Comparison of ENCODE assay signal across 7 mouse cellular contexts in genomic region chr11:115903384-115904230, GRCm38 (mm10). TPM values are rescaled to one million over a fixed set of nuclear protein-coding genes. Genes with fewer than 3 reads are reported as not detected.
DNase-seq lines count a peak whose midpoint lies in the region; ATAC-seq and TF ChIP-seq lines count a peak whose summit lies in the region.

No protein-coding gene starts in this region.

- H3K36me3 ChIP-seq in G1E (replicated peaks), result peaks cover 81% of the 10 kb centered on the region
- H3K36me3 ChIP-seq in heart, postnatal 0 days (replicated peaks; ENCODE audit: control insufficient read depth, insufficient read depth, low read length), result peaks cover 30% of the 10 kb centered on the region

- TF ChIP-seq CTCF in G1E (IDR thresholded peaks at IDR 0.05; ENCODE audit: low read depth, low read length), result no peak
- no peak for TF ChIP-seq CTCF in bone marrow, adult 2 months (IDR thresholded peaks at IDR 0.05; ENCODE audit: control insufficient read depth, insufficient read depth, low read length)
- TF ChIP-seq CTCF in heart, postnatal 0 days (IDR thresholded peaks at IDR 0.05; ENCODE audit: low read depth), result no peak
- TF ChIP-seq CTCF in lung, adult 2 months (IDR thresholded peaks at IDR 0.05; ENCODE audit: insufficient read depth, low read length), result no peak

- peak; percentile 15; the same call in 1 of the 2 replicates for ATAC-seq in G1E (ENCODE audit: extremely low read depth, insufficient number of reproducible peaks, low FRiP score, poor library complexity, severe bottlenecking)
- ATAC-seq in heart, postnatal 0 days (ENCODE audit: insufficient read depth, low read depth), result peak; percentile 83

- H3K9ac ChIP-seq in heart, postnatal 0 days (replicated peaks; ENCODE audit: low read depth, low read length), result no peak overlapping the region

- intact Hi-C loops in gastrocnemius, postnatal 36 days (cut with DNase I), result no loop called here

- H3K4me3 ChIP-seq in G1E (ENCODE audit: low read depth, low read length), result peak overlapping the region; percentile 76; the same call in 1 of the 2 replicates
- H3K4me3 ChIP-seq in bone marrow, adult 2 months (replicated peaks; ENCODE audit: control insufficient read depth, low read depth, low read length), result no peak overlapping the region
- H3K4me3 ChIP-seq in heart, postnatal 0 days (ENCODE audit: low read depth, low read length), result no peak overlapping the region
- no peak overlapping the region for H3K4me3 ChIP-seq in lung, adult 2 months (replicated peaks; ENCODE audit: extremely low read depth, low read depth, low read length)

- WGBS in bone marrow, adult 2 months, result 23% methylated on average over 11 of the region's 11 CpGs
- WGBS in heart, postnatal 0 days, result 20% methylated on average over 11 of the region's 11 CpGs
- 23% methylated on average over 11 of the region's 11 CpGs for WGBS in lung, adult 2 months

- TF ChIP-seq POLR2A in bone marrow, adult 2 months (IDR thresholded peaks at IDR 0.05; ENCODE audit: borderline replicate concordance, control insufficient read depth, low read depth, low read length), result peak; percentile 16; the same call in 1 of the 2 replicates
- no peak for TF ChIP-seq POLR2A in lung, adult 2 months (IDR thresholded peaks at IDR 0.05; ENCODE audit: borderline replicate concordance, extremely low read depth, low read depth, low read length)

- H3K4me1 ChIP-seq in G1E (ENCODE audit: insufficient read depth, low read depth, low read length), result peaks cover 82% of the 10 kb centered on the region
- H3K4me1 ChIP-seq in bone marrow, adult 2 months (ENCODE audit: control insufficient read depth, insufficient read depth, low read length), result peaks cover 18% of the 10 kb centered on the region; the same call in 1 of the 2 replicates
- H3K4me1 ChIP-seq in heart, postnatal 0 days (ENCODE audit: control insufficient read depth, insufficient read depth), result peaks cover 46% of the 10 kb centered on the region
- peaks cover 34% of the 10 kb centered on the region for H3K4me1 ChIP-seq in lung, adult 2 months (ENCODE audit: control insufficient read depth, insufficient read depth, low read length)

- H3K4me2 ChIP-seq in heart, postnatal 0 days (ENCODE audit: low read depth, low read length), result peak overlapping the region; percentile 19

- no peak for DNase-seq in G1E (ENCODE audit: low spot score)
- peak; percentile 90 for DNase-seq in heart, postnatal 0 days (ENCODE audit: low spot score)
- DNase-seq in lung, adult 2 months, result peak; percentile 38
- DNase-seq in testis, postnatal 10 days (ENCODE audit: low spot score), result no peak
- no peak for DNase-seq in layer of hippocampus, adult 8-10 months (ENCODE audit: low spot score in 2 of 2)
- DNase-seq in gastrocnemius, postnatal 36 days, result no peak

- peak; percentile 84; the same call in 1 of the 2 replicates for TF ChIP-seq EP300 in heart, postnatal 0 days (IDR thresholded peaks at IDR 0.05; ENCODE audit: low read depth)

- peak overlapping the region; percentile 96 for H3K27ac ChIP-seq in bone marrow, adult 2 months (ENCODE audit: control insufficient read depth, insufficient read depth, low read depth, low read length, poor library complexity)
- peak overlapping the region; percentile 98 for H3K27ac ChIP-seq in heart, postnatal 0 days (ENCODE audit: low read depth)

- H3K9me3 ChIP-seq in G1E (replicated peaks), result no peaks in the 10 kb centered on the region
- no peaks in the 10 kb centered on the region for H3K9me3 ChIP-seq in heart, postnatal 0 days (replicated peaks; ENCODE audit: control insufficient read depth, low read length)

- no peaks in the 10 kb centered on the region for H3K27me3 ChIP-seq in G1E (ENCODE audit: insufficient read depth, low read length)
- no peaks in the 10 kb centered on the region for H3K27me3 ChIP-seq in heart, postnatal 0 days (ENCODE audit: control insufficient read depth, insufficient read depth, low read length)

RNA-seq across cellular contexts. Expression of gene Smim5, which starts 3.8 kb away (rescaled TPM):
- 8.0 and 14.7 TPM in 2 replicates for total RNA-seq in G1E (2014; fragmentation: Nextera tagmentation)
- total RNA-seq in G1E (2017), result 30.0 and 38.1 TPM in 2 replicates
- 10.0 and 11.7 TPM in 2 replicates for polyA plus RNA-seq in G1E (2012)
- polyA plus RNA-seq in bone marrow, adult 2 months (2011; ENCODE audit: insufficient read depth, insufficient read length, low replicate concordance, missing spikeins), result 44.8 and 74.9 TPM in 2 replicates
- total RNA-seq in heart, postnatal 0 days (2014; rRNA removed; ENCODE audit: low replicate concordance), result 57.5 and 83.0 TPM in 2 replicates
- 79.3 and 93.3 TPM in 2 replicates for polyA plus RNA-seq in heart, postnatal 0 days (2015; fragmentation: Nextera tagmentation; extraction: Ambion mirVana)
- 10.3 and 10.8 TPM in 2 replicates for polyA plus RNA-seq in lung, adult 2 months (2012; rRNA removed)
- under 1 TPM; 0.57 to 0.96 (median 0.66) TPM for total RNA-seq in layer of hippocampus, adult 8-10 months (2022)
- under 1 TPM; 0.46 to 0.84 TPM for total RNA-seq in gastrocnemius, postnatal 36 days (2021)

RNA-seq across cellular contexts. Expression of gene Smim6, which starts 8.2 kb away (rescaled TPM):
- total RNA-seq in G1E (2014; fragmentation: Nextera tagmentation) (2.4 TPM in 1 of 2 replicates, not detected in the other), G1E (2017) (0.23 TPM in 1 of 2 replicates, not detected in the other)
- not detected in 2 replicates for polyA plus RNA-seq in G1E (2012)
- polyA plus RNA-seq in bone marrow, adult 2 months (2011; ENCODE audit: insufficient read depth, insufficient read length, low replicate concordance, missing spikeins), result 4.4 and 13.1 TPM in 2 replicates
- total RNA-seq in heart, postnatal 0 days (2014; rRNA removed; ENCODE audit: low replicate concordance), result not detected in 2 replicates
- polyA plus RNA-seq in heart, postnatal 0 days (2015; fragmentation: Nextera tagmentation; extraction: Ambion mirVana), result 0.98 and 1.6 TPM in 2 replicates
- 8.5 and 9.1 TPM in 2 replicates for polyA plus RNA-seq in lung, adult 2 months (2012; rRNA removed)
- not detected for total RNA-seq in layer of hippocampus, adult 8-10 months (2022)
- total RNA-seq in gastrocnemius, postnatal 36 days (2021), result not detected

RNA-seq across cellular contexts. Expression of gene Sap30bp, which starts 29.5 kb away (rescaled TPM):
- 28.7 and 30.8 TPM in 2 replicates for total RNA-seq in G1E (2014; fragmentation: Nextera tagmentation)
- 110 and 131 TPM in 2 replicates for total RNA-seq in G1E (2017)
- 23.4 and 27.8 TPM in 2 replicates for polyA plus RNA-seq in G1E (2012)
- 12.8 and 21.7 TPM in 2 replicates for polyA plus RNA-seq in bone marrow, adult 2 months (2011; ENCODE audit: insufficient read depth, insufficient read length, low replicate concordance, missing spikeins)
- 11.7 and 17.9 TPM in 2 replicates for total RNA-seq in heart, postnatal 0 days (2014; rRNA removed; ENCODE audit: low replicate concordance)
- polyA plus RNA-seq in heart, postnatal 0 days (2015; fragmentation: Nextera tagmentation; extraction: Ambion mirVana), result 19.0 and 19.6 TPM in 2 replicates
- polyA plus RNA-seq in lung, adult 2 months (2012; rRNA removed), result 18.8 and 23.0 TPM in 2 replicates
- 10 to 100 TPM; 39.7 to 60.3 (median 44.3) TPM for total RNA-seq in layer of hippocampus, adult 8-10 months (2022)
- total RNA-seq in gastrocnemius, postnatal 36 days (2021), result 10 to 100 TPM; 11.5 to 11.6 TPM

RNA-seq across cellular contexts. Expression of gene Recql5, which starts 29.7 kb away (rescaled TPM):
- 17.4 and 24.9 TPM in 2 replicates for total RNA-seq in G1E (2014; fragmentation: Nextera tagmentation)
- 16.0 and 23.6 TPM in 2 replicates for total RNA-seq in G1E (2017)
- polyA plus RNA-seq in G1E (2012), result 17.3 and 17.4 TPM in 2 replicates
- polyA plus RNA-seq in bone marrow, adult 2 months (2011; ENCODE audit: insufficient read depth, insufficient read length, low replicate concordance, missing spikeins), result 17.4 and 40.9 TPM in 2 replicates
- total RNA-seq in heart, postnatal 0 days (2014; rRNA removed; ENCODE audit: low replicate concordance), result 5.4 and 5.8 TPM in 2 replicates
- polyA plus RNA-seq in heart, postnatal 0 days (2015; fragmentation: Nextera tagmentation; extraction: Ambion mirVana), result 6.2 and 6.3 TPM in 2 replicates
- 14.5 and 18.0 TPM in 2 replicates for polyA plus RNA-seq in lung, adult 2 months (2012; rRNA removed)
- total RNA-seq in layer of hippocampus, adult 8-10 months (2022), result 10 to 100 TPM; 27.4 to 32.5 (median 30.3) TPM
- 1 to 10 TPM; 4.5 to 6.9 TPM for total RNA-seq in gastrocnemius, postnatal 36 days (2021)

RNA-seq across cellular contexts. Expression of gene Myo15b, which starts 45.4 kb away (rescaled TPM):
- 1.1 TPM in 1 of 2 replicates, not detected in the other for total RNA-seq in G1E (2014; fragmentation: Nextera tagmentation)
- total RNA-seq in G1E (2017), result 0.16 and 0.17 TPM in 2 replicates
- polyA plus RNA-seq in G1E (2012), result 0.33 and 0.35 TPM in 2 replicates
- polyA plus RNA-seq in bone marrow, adult 2 months (2011; ENCODE audit: insufficient read depth, insufficient read length, low replicate concordance, missing spikeins), result 0.57 TPM in 1 of 2 replicates, not detected in the other
- not detected in 2 replicates for total RNA-seq in heart, postnatal 0 days (2014; rRNA removed; ENCODE audit: low replicate concordance)
- polyA plus RNA-seq in heart, postnatal 0 days (2015; fragmentation: Nextera tagmentation; extraction: Ambion mirVana), result 0.04 and 0.11 TPM in 2 replicates
- 5.4 and 7.9 TPM in 2 replicates for polyA plus RNA-seq in lung, adult 2 months (2012; rRNA removed)
- total RNA-seq in layer of hippocampus, adult 8-10 months (2022), result 1 to 10 TPM in 1 of 4 experiments, under 1 TPM in 3; 0.11 to 1.2 (median 0.56) TPM
- not detected for total RNA-seq in gastrocnemius, postnatal 36 days (2021)

Comparison
In these comparisons a context has a peak if more than half of its experiments do, and no peak if none do; other contexts are left out.
1. DNase-seq: peak in heart, postnatal 0 days (single experiment) and lung, adult 2 months (single experiment); none in G1E (single experiment), testis, postnatal 10 days (single experiment), layer of hippocampus, adult 8-10 months (0 of 2) and gastrocnemius, postnatal 36 days (0 of 2).
2. RNA of gene Smim5, which starts 3.8 kb away (total RNA-seq): 57.5 to 83.0 TPM in heart, postnatal 0 days and 8.0 to 38.1 TPM in G1E; 0.46 to 0.84 TPM in gastrocnemius, postnatal 36 days and 0.57 to 0.96 TPM in layer of hippocampus, adult 8-10 months; every median in the first group is over 4 times any median in the second.